Mouse (Mus musculus) liver, embryonic 15.5 days (tissue): ENCODE data around the gene Olfr73. TPM values are rescaled to one million over a fixed set of nuclear protein-coding genes. Genes with fewer than 3 reads are reported as not detected.
"Not testable (repeated sequence)": the region's sequence is repeated elsewhere in the genome, so short reads cannot be mapped to it uniquely, and the experiment has no call there.

Experiments used
- ATAC-seq: fragments of 200-750 bp; cut with Nextera tagmentation; 2 replicates; pipeline ENCODE4 v1.8.0; 2017; ENCODE audit warnings: moderate number of reproducible peaks, mild to moderate bottlenecking, moderate library complexity; ENCODE audit not compliant: insufficient read depth
- H3K27ac ChIP-seq: fragments of 300-500 bp; sonication (generic); replicated peaks from 2 replicates; pipeline ENCODE4 v1.5.1; 2015; ENCODE audit warnings: mild to moderate bottlenecking, inconsistent platforms
- H3K27me3 ChIP-seq: fragments of 300-500 bp; sonication (generic); 2 replicates; pipeline ENCODE4 v1.6.1; 2015; ENCODE audit warnings: mild to moderate bottlenecking, inconsistent platforms
- H3K36me3 ChIP-seq: fragments of 300-500 bp; sonication (generic); replicated peaks from 2 replicates; pipeline ENCODE4 v1.6.1; 2015; ENCODE audit warnings: moderate library complexity, mild to moderate bottlenecking, inconsistent platforms
- H3K4me1 ChIP-seq: fragments of 300-500 bp; sonication (generic); replicated peaks from 2 replicates; pipeline ENCODE4 v1.6.1; 2015; ENCODE audit warnings: inconsistent platforms
- H3K4me2 ChIP-seq: fragments of 300-500 bp; sonication (generic); 2 replicates; pipeline ENCODE4 v1.6.1; 2015; ENCODE audit warnings: moderate library complexity, mild to moderate bottlenecking, inconsistent platforms
- H3K4me3 ChIP-seq: fragments of 300-500 bp; sonication (generic); replicated peaks from 2 replicates; pipeline ENCODE4 v1.5.1; 2015; ENCODE audit warnings: mild to moderate bottlenecking, inconsistent platforms
- H3K9ac ChIP-seq: fragments of 300-500 bp; sonication (generic); 2 replicates; pipeline ENCODE4 v1.6.1; 2015; ENCODE audit warnings: moderate library complexity, mild to moderate bottlenecking, inconsistent platforms
- H3K9me3 ChIP-seq: fragments of 300-500 bp; sonication (generic); replicated peaks from 2 replicates; pipeline ENCODE4 v1.6.1; 2016; ENCODE audit warnings: inconsistent platforms
- WGBS: fragments of 180-500 bp; shearing (Covaris S2); methylation state at CpG from one replicate; pipeline ENCODE4 v1.1.7; 2015; ENCODE audit warnings: mixed read lengths; ENCODE audit not compliant: insufficient replicate concordance; 5-methylcytosine and 5-hydroxymethylcytosine counted together
- polyA plus RNA-seq: library from polyadenylated mRNA; unstranded; fragments of >200 nt; fragmentation: Nextera tagmentation; extraction: Ambion mirVana; gene quantifications from 2 replicates; pipeline ENCODE4 v1.2.1, GENCODE M21; 2015

The Olfr73 gene
- not detected in 2 replicates for polyA plus RNA-seq

- Histone ChIP-seq H3K9ac (no peak within 1 kb of the TSS), H3K36me3 (no peaks in the 10 kb centered on the region), H3K9me3 (no peaks in the 10 kb centered on the region), H3K4me2 (no peak within 1 kb of the TSS), H3K27ac (no peak within 1 kb of the TSS), H3K27me3 (no peaks in the 10 kb centered on the region), H3K4me1 (no peaks in the 10 kb centered on the region), H3K4me3 (no peak within 1 kb of the TSS)
- no peak for ATAC-seq
These were observed at the start of gene Olfr73 for GRCm38 (mm10) chr2:88037599-88037998. Olfr73 (minus strand) TSS chr2:88037699.

GRCm38 (mm10) chr2:88071730-88072129 lies 34.2 kb upstream of the Olfr73 start, which contains the start of gene Olfr1163:
Olfr1163 (minus strand) TSS chr2:88071830.
- Histone ChIP-seq H3K9ac (no peak within 1 kb of the TSS), H3K9me3 (no peaks in the 10 kb centered on the region), H3K4me3 (no peak within 1 kb of the TSS), H3K27me3 (no peaks in the 10 kb centered on the region), H3K27ac (no peak within 1 kb of the TSS), H3K4me2 (no peak within 1 kb of the TSS), H3K4me1 (no peaks in the 10 kb centered on the region), H3K36me3 (no peaks in the 10 kb centered on the region)
- no peak for ATAC-seq

- no peaks in the 10 kb centered on the region for H3K9me3 ChIP-seq
- no peaks in the 10 kb centered on the region for H3K27me3 ChIP-seq
- no peak for ATAC-seq
- no peak overlapping the region for H3K27ac ChIP-seq
- H3K4me2 ChIP-seq = no peak overlapping the region
- H3K4me1 ChIP-seq = no peaks in the 10 kb centered on the region
- H3K4me3 ChIP-seq = no peak overlapping the region
- 53% methylated on average over 2 of the region's 2 CpGs for WGBS
- H3K36me3 ChIP-seq = no peaks in the 10 kb centered on the region
- H3K9ac ChIP-seq = no peak overlapping the region
These were observed 26.1 kb upstream of the Olfr73 start for GRCm38 (mm10) chr2:88063587-88063986.

GRCm38 (mm10) chr2:88051029-88051428 lies 13.5 kb upstream of the Olfr73 start, which contains the start of gene Olfr1162:
Olfr1162 (minus strand) TSS chr2:88051129.
- Histone ChIP-seq H3K9ac (no peak within 1 kb of the TSS), H3K27ac (no peak within 1 kb of the TSS), H3K4me1 (no peaks in the 10 kb centered on the region), H3K4me2 (no peak within 1 kb of the TSS), H3K36me3 (no peaks in the 10 kb centered on the region), H3K27me3 (no peaks in the 10 kb centered on the region), H3K4me3 (no peak within 1 kb of the TSS), H3K9me3 (no peaks in the 10 kb centered on the region)
- ATAC-seq = no peak
- WGBS = 44% methylated on average over 1 of the region's 1 CpGs

GRCm38 (mm10) chr2:88022474-88022873 lies 15.0 kb downstream of the Olfr73 start, which contains the start of gene Olfr1161:
Olfr1161 (plus strand) TSS chr2:88022774.
- not testable (repeated sequence) for H3K36me3 ChIP-seq, H3K4me3 ChIP-seq, H3K27me3 ChIP-seq, H3K27ac ChIP-seq, H3K9ac ChIP-seq, H3K4me1 ChIP-seq, ATAC-seq, H3K4me2 ChIP-seq, H3K9me3 ChIP-seq
- WGBS = 44% methylated on average over 1 of the region's 1 CpGs

- no peak within 1 kb of the TSS for H3K4me3 ChIP-seq
- no peak within 1 kb of the TSS for H3K4me2 ChIP-seq
- H3K27me3 ChIP-seq = no peaks in the 10 kb centered on the region
- H3K36me3 ChIP-seq = no peaks in the 10 kb centered on the region
- no peak within 1 kb of the TSS for H3K9ac ChIP-seq
- no peaks in the 10 kb centered on the region for H3K9me3 ChIP-seq
- no peak within 1 kb of the TSS for H3K27ac ChIP-seq
- ATAC-seq = 0 out of 2 replicates have a peak, but pooled peaks have one; percentile 63
- H3K4me1 ChIP-seq = no peaks in the 10 kb centered on the region
These were observed 29.8 kb downstream of the Olfr73 start, which contains the start of gene Olfr1160 for GRCm38 (mm10) chr2:88007515-88008318. Olfr1160 (minus strand) TSS chr2:88008268.

GRCm38 (mm10) chr2:87989813-87990212 lies 47.7 kb downstream of the Olfr73 start, which contains the start of gene Olfr1158:
Olfr1158 (plus strand) TSS chr2:87990113.
- Histone ChIP-seq H3K36me3 (no peaks in the 10 kb centered on the region), H3K27ac (no peak within 1 kb of the TSS), H3K9ac (no peak within 1 kb of the TSS), H3K4me3 (no peak within 1 kb of the TSS), H3K9me3 (no peaks in the 10 kb centered on the region), H3K27me3 (no peaks in the 10 kb centered on the region), H3K4me1 (no peaks in the 10 kb centered on the region), H3K4me2 (no peak within 1 kb of the TSS)
- no peak for ATAC-seq

Other genes starting within 250 kb of the Olfr73 start
- gene Olfr1143, start 237.1 kb downstream of the Olfr73 start, polyA plus RNA-seq = not detected in 2 replicates
- gene Olfr1145, start 227.9 kb downstream of the Olfr73 start, polyA plus RNA-seq = not detected in 2 replicates
- not detected in 2 replicates for gene Olfr1148, start 207.2 kb downstream of the Olfr73 start, polyA plus RNA-seq
- gene Olfr1150-ps1, start 193.7 kb downstream of the Olfr73 start, polyA plus RNA-seq = not detected in 2 replicates
- not detected in 2 replicates for gene Olfr1151, start 181.8 kb downstream of the Olfr73 start, polyA plus RNA-seq
- gene Olfr1152, start 171.2 kb downstream of the Olfr73 start, polyA plus RNA-seq = not detected in 2 replicates
- gene Olfr1153, start 142.7 kb downstream of the Olfr73 start, polyA plus RNA-seq = not detected in 2 replicates
- gene Olfr1154, start 132.5 kb downstream of the Olfr73 start, polyA plus RNA-seq = not detected in 2 replicates
- gene Olfr1155, start 92.6 kb downstream of the Olfr73 start, polyA plus RNA-seq = not detected in 2 replicates
- not detected in 2 replicates for gene Olfr1156, start 84.6 kb downstream of the Olfr73 start, polyA plus RNA-seq
- not detected in 2 replicates for gene Olfr1157, start 69.4 kb downstream of the Olfr73 start, polyA plus RNA-seq
- gene Olfr74, start 63.0 kb downstream of the Olfr73 start, polyA plus RNA-seq = not detected in 2 replicates
- gene Olfr1158, start 47.6 kb downstream of the Olfr73 start, polyA plus RNA-seq = not detected in 2 replicates
- not detected in 2 replicates for gene Olfr1160, start 29.4 kb downstream of the Olfr73 start, polyA plus RNA-seq
- gene Olfr1161, start 14.9 kb downstream of the Olfr73 start, polyA plus RNA-seq = not detected in 2 replicates
- gene Olfr1162, start 13.4 kb upstream of the Olfr73 start, polyA plus RNA-seq = not detected in 2 replicates
- gene Olfr1163, start 34.1 kb upstream of the Olfr73 start, polyA plus RNA-seq = not detected in 2 replicates
- gene Olfr1164, start 56.3 kb upstream of the Olfr73 start, polyA plus RNA-seq = not detected in 2 replicates
- gene Olfr1166, start 90.6 kb upstream of the Olfr73 start, polyA plus RNA-seq = not detected in 2 replicates
- gene Olfr1167, start 117.5 kb upstream of the Olfr73 start, polyA plus RNA-seq = not detected in 2 replicates
- gene Olfr1168, start 144.2 kb upstream of the Olfr73 start, polyA plus RNA-seq = not detected in 2 replicates
- gene Olfr1170, start 190.6 kb upstream of the Olfr73 start, polyA plus RNA-seq = not detected in 2 replicates
- gene Olfr1173, start 242.2 kb upstream of the Olfr73 start, polyA plus RNA-seq = not detected in 2 replicates